Comparison of ENCODE assay signal across 15 mouse cellular contexts in genomic region chr11:62478931-62479330, GRCm38 (mm10). TPM values are rescaled to one million over a fixed set of nuclear protein-coding genes. Genes with fewer than 3 reads are reported as not detected.
A peak's percentile ranks its signal among the peaks of the same experiment; 100 is the strongest.
DNase-seq lines count a peak whose midpoint lies in the region; ATAC-seq lines count a peak whose summit lies in the region.
"Had no signal": no experiment of that assay in that cellular context is flagged by ENCODE, and none has a peak within 500 bp of the region (broad histone marks: within the 10 kb centered on the region; RNA-seq: fewer than 3 reads in every experiment).

No protein-coding gene starts in this region.

- peak; percentile 76 for DNase-seq in heart, adult 11 months
- DNase-seq in kidney, adult 11 months, result peak; percentile 51
- DNase-seq in right cerebral cortex, postnatal 10 days (ENCODE audit: low spot score in 2 of 2), result peak; percentile 33 to 39
- no peak for DNase-seq in right cerebral cortex, adult 2 months (ENCODE audit: low spot score in 2 of 2)
- DNase-seq in layer of hippocampus, adult 18-20 months (ENCODE audit: low spot score in 2 of 2), result no peak
- DNase-seq: cerebellum, adult 18-20 months; layer of hippocampus, postnatal 36 days; lung, postnatal 36 days; right cerebral cortex, adult 18-20 months; thymus, postnatal 4 days had no signal

- no peaks in the 10 kb centered on the region for H3K9me3 ChIP-seq in heart, embryonic 11.5 days (replicated peaks; ENCODE audit: control insufficient read depth, low read length)
- H3K9me3 ChIP-seq in kidney, embryonic 16.5 days (ENCODE audit: low read length), result no peaks in the 10 kb centered on the region
- H3K9me3 ChIP-seq: forebrain, embryonic 13.5 days; G1E had no signal

- H3K9ac ChIP-seq in heart, embryonic 11.5 days (ENCODE audit: low read depth, low read length), result no peak overlapping the region
- no peak overlapping the region for H3K9ac ChIP-seq in kidney, embryonic 16.5 days (replicated peaks; ENCODE audit: low read length)
- H3K9ac ChIP-seq: forebrain, embryonic 13.5 days had no signal

- H3K4me2 ChIP-seq in heart, embryonic 11.5 days, result no peak overlapping the region
- no peak overlapping the region for H3K4me2 ChIP-seq in kidney, embryonic 16.5 days (replicated peaks; ENCODE audit: low read depth, low read length)
- H3K4me2 ChIP-seq: forebrain, embryonic 13.5 days had no signal

- H3K4me1 ChIP-seq in heart, embryonic 11.5 days (ENCODE audit: control insufficient read depth, insufficient read depth, low read length), result 0 out of 2 replicates have a peak, but pooled peaks cover 3% of the 10 kb centered on the region
- H3K4me1 ChIP-seq in kidney, embryonic 16.5 days (ENCODE audit: insufficient read depth, low read length), result no peaks in the 10 kb centered on the region
- H3K4me1 ChIP-seq: forebrain, embryonic 13.5 days had no signal

- whole genome bisulfite sequencing in heart, embryonic 11.5 days (ENCODE audit: insufficient replicate concordance), result 60% methylated on average over 6 of the region's 6 CpGs
- WGBS in kidney, embryonic 16.5 days, result 74% methylated on average over 6 of the region's 6 CpGs

- no peak for ATAC-seq in heart, embryonic 11.5 days (replicated peaks; ENCODE audit: insufficient number of reproducible peaks, low FRiP score, low TSS enrichment)
- ATAC-seq in kidney, embryonic 16.5 days (ENCODE audit: low FRiP score, low TSS enrichment), result no peak
- ATAC-seq: forebrain, embryonic 13.5 days had no signal

- H3K27me3 ChIP-seq in heart, embryonic 11.5 days (ENCODE audit: control insufficient read depth, insufficient read depth, low read length), result no peaks in the 10 kb centered on the region
- H3K27me3 ChIP-seq in kidney, embryonic 16.5 days (ENCODE audit: insufficient read depth, low read length), result no peaks in the 10 kb centered on the region
- H3K27me3 ChIP-seq: forebrain, embryonic 13.5 days had no signal

- no peak overlapping the region for H3K27ac ChIP-seq in heart, embryonic 11.5 days (ENCODE audit: low read depth, low read length)
- H3K27ac ChIP-seq in kidney, embryonic 16.5 days (ENCODE audit: low read length), result no peak overlapping the region
- H3K27ac ChIP-seq: forebrain, embryonic 13.5 days; kidney, postnatal 0 days had no signal

- H3K36me3 ChIP-seq in heart, embryonic 11.5 days (ENCODE audit: control insufficient read depth, insufficient read depth, low read length), result no peaks in the 10 kb centered on the region
- H3K36me3 ChIP-seq in kidney, embryonic 16.5 days (ENCODE audit: insufficient read depth, low read length), result no peaks in the 10 kb centered on the region

- no peak overlapping the region for H3K4me3 ChIP-seq in heart, embryonic 11.5 days (ENCODE audit: low read depth, low read length)
- H3K4me3 ChIP-seq in kidney, embryonic 16.5 days (ENCODE audit: low read length), result no peak overlapping the region
- H3K4me3 ChIP-seq: forebrain, embryonic 13.5 days had no signal

RNA-seq across cellular contexts. Expression of gene Ncor1, which starts 20.6 kb away (rescaled TPM):
- polyA plus RNA-seq in heart, embryonic 11.5 days (2014; fragmentation: Nextera tagmentation; extraction: Ambion mirVana), result 128 and 149 TPM in 2 replicates
- polyA plus RNA-seq in kidney, embryonic 16.5 days (2015; fragmentation: Nextera tagmentation; extraction: Ambion mirVana), result 63.2 and 102 TPM in 2 replicates
- 100 to 1,000 TPM; 268 to 281 TPM for total RNA-seq in layer of hippocampus, adult 18-20 months (2021)

RNA-seq across cellular contexts. Expression of gene Pigl, which starts 20.7 kb away (rescaled TPM):
- polyA plus RNA-seq in heart, embryonic 11.5 days (2014; fragmentation: Nextera tagmentation; extraction: Ambion mirVana), result 14.0 and 15.1 TPM in 2 replicates
- polyA plus RNA-seq in kidney, embryonic 16.5 days (2015; fragmentation: Nextera tagmentation; extraction: Ambion mirVana), result 10.9 and 13.1 TPM in 2 replicates
- 1 to 10 TPM; 6.3 to 6.5 TPM for total RNA-seq in layer of hippocampus, adult 18-20 months (2021)

Comparison
In these comparisons a context has a peak if more than half of its experiments do, and no peak if none do; other contexts are left out.
1. DNase-seq: peak in heart, adult 11 months (single experiment), kidney, adult 11 months (single experiment) and right cerebral cortex, postnatal 10 days (2 of 2); none in right cerebral cortex, adult 2 months (0 of 2) and layer of hippocampus, adult 18-20 months (0 of 2).